Mouse (Mus musculus) bone marrow macrophage, adult 2 months (primary cell): ENCODE data around the gene Arhgap21.

Source experiments
- CTCF ChIP-seq: IDR thresholded peaks from 2 replicates; pipeline ENCODE4 v1.5.1; 2012; ENCODE audit warnings: low read depth, mild to moderate bottlenecking, low read length, moderate library complexity
- POLR2A ChIP-seq: IDR thresholded peaks from 2 replicates; pipeline ENCODE4 v1.6.1; 2012; ENCODE audit warnings: mild to moderate bottlenecking, low read depth, low read length, borderline replicate concordance

- TF ChIP-seq POLR2A (no peak), CTCF (no peak)
Observed at GRCm38 (mm10) chr2:20957995-20958394, 10.7 kb downstream of the Arhgap21 start.
